Mouse (Mus musculus): ENCODE measurements at regions not wholly inside any gene's neighbourhood (a gene's known extent, or its start where the extent isn't known, plus 50 kb on each side); places are given as distances from the start of the nearest gene placed in this dataset.

- TF ChIP-seq POLR2A (IDR thresholded peaks at IDR 0.05; ENCODE audit: low read depth, low read length) (no peak), CTCF (conservative IDR thresholded peaks at IDR 0.05; ENCODE audit: insufficient read depth, insufficient read length, low read depth, low read length) (peak; percentile 62)
Measured at GRCm38 (mm10) chr2:161177355-161178021, 68.6 kb upstream of the Chd6 start.

Measured in kidney, adult 2 months (tissue).